Mouse (Mus musculus) lung, embryonic 14.5 days (tissue): Measurements from ENCODE around the gene Med21. TPM values are rescaled to one million over a fixed set of nuclear protein-coding genes. Genes with fewer than 3 reads are reported as not detected.

ENCODE experiments used
- ATAC-seq: fragments of 200-750 bp; cut with Nextera tagmentation; 2 replicates; pipeline ENCODE4 v1.8.0; 2017; ENCODE audit warnings: mild to moderate bottlenecking, moderate TSS enrichment, moderate library complexity; ENCODE audit not compliant: insufficient read depth
- DNase-seq: peaks from one replicate; pipeline ENCODE4 v3.0.0-alpha.2; 2015
- H3K27ac ChIP-seq: fragments of 300-500 bp; sonication (generic); 2 replicates; pipeline ENCODE4 v1.5.1; 2014; ENCODE audit warnings: low read depth, mild to moderate bottlenecking, moderate library complexity
- H3K27me3 ChIP-seq: fragments of 300-500 bp; sonication (generic); 2 replicates; pipeline ENCODE4 v1.6.1; 2014; ENCODE audit warnings: low read length, control low read depth; ENCODE audit not compliant: insufficient read depth
- H3K36me3 ChIP-seq: fragments of 300-500 bp; sonication (generic); 2 replicates; pipeline ENCODE4 v1.6.1; 2014; ENCODE audit warnings: control low read depth; ENCODE audit not compliant: insufficient read depth
- H3K4me1 ChIP-seq: fragments of 300-500 bp; sonication (generic); 2 replicates; pipeline ENCODE4 v1.6.1; 2014; ENCODE audit warnings: antibody characterized with exemption, control low read depth; ENCODE audit not compliant: insufficient read depth
- H3K4me2 ChIP-seq: fragments of 300-500 bp; sonication (generic); 2 replicates; pipeline ENCODE4 v1.6.1; 2014; ENCODE audit warnings: mild to moderate bottlenecking
- H3K4me3 ChIP-seq: fragments of 300-500 bp; sonication (generic); 2 replicates; pipeline ENCODE4 v1.5.1; 2014; ENCODE audit warnings: low read depth, low read length
- H3K9ac ChIP-seq: fragments of 300-500 bp; sonication (generic); 2 replicates; pipeline ENCODE4 v1.6.1; 2014
- H3K9me3 ChIP-seq: fragments of 300-500 bp; sonication (generic); 2 replicates; pipeline ENCODE4 v1.6.1; 2016; ENCODE audit warnings: low read depth, low read length, control low read depth
- CTCF ChIP-seq: IDR thresholded peaks from 2 replicates; pipeline ENCODE4 v1.5.1; 2016; ENCODE audit warnings: antibody characterized with exemption, low read depth
- WGBS: fragments of 180-500 bp; shearing (Covaris S2); extraction: QIAGEN DNeasy Blood & Tissue Kit; methylation state at CpG from one replicate; pipeline ENCODE4 v1.1.7; 2014; 5-methylcytosine and 5-hydroxymethylcytosine counted together
- polyA plus RNA-seq: library from polyadenylated mRNA; unstranded; fragments of >200 nt; fragmentation: Nextera tagmentation; extraction: Ambion mirVana; gene quantifications from 2 replicates; pipeline ENCODE4 v1.2.1, GENCODE M21; 2014

Med21 gene
- polyA plus RNA-seq, 1 experiment from 2014 or later: 138 TPM

DNA sequence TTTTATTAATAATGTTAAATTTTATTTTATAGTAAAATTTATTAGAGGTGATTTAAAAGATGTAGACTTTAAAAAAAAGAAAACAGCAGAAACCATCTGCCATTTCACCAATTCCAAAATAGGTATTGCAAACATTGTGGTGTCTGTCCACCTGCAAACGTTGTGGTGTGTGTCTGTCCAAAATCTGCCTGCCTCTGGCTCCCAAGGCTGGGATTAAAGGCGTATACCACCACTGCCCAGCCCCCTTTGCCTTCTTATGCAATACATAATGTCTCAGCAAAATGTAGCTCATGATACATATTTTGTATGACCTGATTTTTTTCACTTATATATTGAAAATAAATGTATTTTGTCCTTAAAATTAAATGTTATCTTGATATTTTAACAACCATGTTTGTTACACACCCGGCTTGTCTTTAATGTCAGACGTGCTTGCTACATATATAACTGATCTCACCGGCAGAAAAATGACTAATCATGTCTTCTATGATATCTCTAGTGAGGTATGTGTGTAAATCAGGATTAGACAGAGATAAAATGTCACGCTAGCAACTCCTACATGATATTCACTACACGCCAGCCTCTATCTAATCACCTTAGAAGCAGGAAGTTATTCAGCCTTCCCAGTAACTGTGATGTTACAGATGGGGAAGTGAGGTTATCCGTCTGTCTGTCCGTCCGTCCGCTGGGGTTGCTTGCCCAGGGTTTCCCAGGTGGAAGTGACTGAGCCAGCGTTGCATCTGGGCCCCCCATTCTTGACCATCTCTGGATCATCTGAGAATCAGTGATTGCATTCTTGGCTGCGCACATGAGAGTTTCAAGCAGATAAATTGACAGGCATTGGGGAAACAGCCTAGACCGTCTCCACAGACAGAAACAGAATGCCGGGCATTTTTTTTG, 28.9 kb downstream of the Med21 start:
- Histone ChIP-seq H3K27ac (no peak overlapping the region), H3K36me3 (no peaks in the 10 kb centered on the region), H3K9ac (no peak overlapping the region), H3K9me3 (no peaks in the 10 kb centered on the region), H3K4me1 (no peaks in the 10 kb centered on the region), H3K4me3 (no peak overlapping the region), H3K4me2 (no peak overlapping the region), H3K27me3 (no peaks in the 10 kb centered on the region)
- no peak for DNase-seq
- no peak for TF ChIP-seq CTCF
- no peak for ATAC-seq
- 57% methylated on average over 15 of the region's 15 CpGs for WGBS

DNA sequence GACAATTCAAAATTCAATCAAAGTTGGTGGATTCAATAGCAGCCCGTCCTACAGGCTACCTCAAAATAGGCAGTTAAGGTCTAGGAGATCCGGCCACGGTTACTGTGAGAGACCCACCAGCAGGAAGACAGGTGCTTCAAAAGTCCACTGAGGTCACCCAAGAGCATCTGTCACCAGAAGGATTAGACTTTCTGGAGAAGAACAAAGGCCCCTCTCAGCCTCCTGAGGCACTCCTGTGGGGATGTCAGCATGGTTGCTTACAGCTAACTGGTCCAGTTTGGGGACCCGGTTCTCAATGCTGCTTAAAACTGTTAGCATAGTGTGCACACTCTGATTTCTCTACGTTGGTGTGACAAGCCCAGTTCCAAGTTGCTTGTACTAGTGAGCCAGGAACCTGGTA, 29.8 kb downstream of the Med21 start:
- Histone ChIP-seq H3K36me3 (no peaks in the 10 kb centered on the region), H3K4me3 (no peak overlapping the region), H3K27me3 (no peaks in the 10 kb centered on the region), H3K27ac (no peak overlapping the region), H3K9me3 (no peaks in the 10 kb centered on the region), H3K4me2 (no peak overlapping the region), H3K9ac (no peak overlapping the region), H3K4me1 (no peaks in the 10 kb centered on the region)
- ATAC-seq (no peak), DNase-seq (no peak)
- no peak for TF ChIP-seq CTCF
- WGBS: 64% methylated on average over 5 of the region's 5 CpGs

DNA sequence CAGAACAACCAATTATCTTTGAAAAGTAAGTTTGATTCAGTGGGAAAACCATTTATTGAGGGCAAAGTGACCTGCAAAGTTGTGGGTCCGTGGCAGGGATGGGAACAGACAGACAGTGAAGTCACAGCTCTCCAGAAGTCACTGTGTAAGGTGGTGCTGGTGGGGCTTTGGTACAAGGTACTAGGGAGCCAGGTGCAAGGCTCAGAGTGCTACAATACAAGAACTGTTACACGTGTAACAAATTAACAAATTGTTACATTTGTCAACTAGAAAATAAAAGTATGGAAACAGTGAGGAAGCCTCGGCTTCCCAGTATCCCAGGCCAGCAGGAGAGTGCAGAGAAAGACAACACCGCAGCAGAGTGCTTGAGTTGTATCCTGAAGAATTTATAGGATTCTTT, 31.3 kb downstream of the Med21 start:
- no peak for TF ChIP-seq CTCF
- H3K4me1 ChIP-seq: no peaks in the 10 kb centered on the region
- DNase-seq (no peak), ATAC-seq (no peak)
- no peaks in the 10 kb centered on the region for H3K9me3 ChIP-seq
- H3K4me3 ChIP-seq: no peak overlapping the region
- 73% methylated on average over 4 of the region's 4 CpGs for WGBS
- H3K27ac ChIP-seq: no peak overlapping the region
- no peaks in the 10 kb centered on the region for H3K36me3 ChIP-seq
- H3K27me3 ChIP-seq: no peaks in the 10 kb centered on the region
- no peak overlapping the region for H3K4me2 ChIP-seq
- no peak overlapping the region for H3K9ac ChIP-seq

GRCm38 (mm10) chr6:146674420-146674819, 32.1 kb downstream of the Med21 start:
- Histone ChIP-seq H3K27me3 (no peaks in the 10 kb centered on the region), H3K9ac (no peak overlapping the region), H3K4me1 (no peaks in the 10 kb centered on the region), H3K9me3 (no peaks in the 10 kb centered on the region), H3K4me2 (no peak overlapping the region), H3K4me3 (no peak overlapping the region), H3K36me3 (no peaks in the 10 kb centered on the region), H3K27ac (peak overlapping the region; percentile 9; the same call in 1 of the 2 replicates)
- 75% methylated on average over 8 of the region's 8 CpGs for WGBS
- ATAC-seq: no peak
- DNase-seq: no peak
- no peak for TF ChIP-seq CTCF

DNA sequence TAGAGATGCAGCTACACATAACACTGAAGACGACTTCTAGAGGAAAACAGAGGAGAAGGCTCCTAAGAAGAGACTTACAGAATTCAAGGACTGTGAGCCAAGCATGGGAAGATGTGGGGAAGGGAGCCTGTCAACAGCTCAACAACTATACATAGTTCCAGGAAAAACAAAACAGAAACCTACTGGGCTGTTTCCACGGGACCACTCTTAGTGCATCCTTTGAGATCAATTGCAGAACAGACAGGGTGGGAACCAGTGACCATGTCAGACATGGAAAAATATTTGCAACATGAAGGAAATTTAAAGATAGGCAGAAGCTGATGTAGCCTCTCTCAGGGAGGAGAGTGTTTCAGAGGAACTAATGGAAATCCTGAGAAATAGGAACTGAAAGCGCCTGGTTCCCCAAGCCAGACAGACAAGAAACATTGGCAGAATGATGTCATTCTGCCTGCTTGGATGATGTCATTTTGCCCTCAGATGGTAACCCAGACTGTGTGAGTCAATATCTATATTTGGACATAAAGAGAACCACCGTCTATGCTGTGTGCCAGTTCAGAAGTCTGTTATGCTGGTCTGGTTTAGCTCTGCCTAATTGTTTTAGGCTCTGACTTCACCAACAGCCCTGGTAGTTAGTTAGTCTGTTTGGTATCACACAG, 32.7 kb downstream of the Med21 start:
- no peak overlapping the region for H3K4me3 ChIP-seq
- H3K27ac ChIP-seq: peak overlapping the region; percentile 9; the same call in 1 of the 2 replicates
- H3K4me2 ChIP-seq: no peak overlapping the region
- H3K9ac ChIP-seq: no peak overlapping the region
- ATAC-seq (no peak), DNase-seq (peak; percentile 15)
- H3K27me3 ChIP-seq: no peaks in the 10 kb centered on the region
- no peaks in the 10 kb centered on the region for H3K4me1 ChIP-seq
- 58% methylated on average over 4 of the region's 4 CpGs for WGBS
- TF ChIP-seq CTCF: no peak
- H3K9me3 ChIP-seq: no peaks in the 10 kb centered on the region
- H3K36me3 ChIP-seq: no peaks in the 10 kb centered on the region

DNA sequence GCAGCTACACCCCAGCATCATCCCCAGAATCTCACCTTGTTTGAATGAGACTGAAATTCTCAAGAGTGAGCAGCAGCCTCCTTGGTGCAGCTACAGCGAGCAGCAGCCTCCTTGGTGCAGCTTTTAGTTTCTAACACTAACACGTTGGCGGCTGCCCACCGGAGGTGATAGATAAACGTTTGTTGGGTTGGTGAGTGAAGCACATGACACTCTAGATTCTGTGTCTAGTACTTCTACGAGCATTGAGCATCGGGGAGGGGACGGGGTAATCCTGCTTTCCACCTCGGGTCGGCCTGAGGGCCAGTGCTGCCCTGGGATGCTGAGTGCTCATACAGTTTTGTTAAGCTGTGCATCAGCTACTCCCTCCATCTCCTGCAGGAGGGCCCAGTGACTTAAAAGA, 34.6 kb downstream of the Med21 start:
- no peak for TF ChIP-seq CTCF
- H3K9ac ChIP-seq: no peak overlapping the region
- H3K36me3 ChIP-seq: no peaks in the 10 kb centered on the region
- no peaks in the 10 kb centered on the region for H3K4me1 ChIP-seq
- H3K4me3 ChIP-seq: no peak overlapping the region
- no peak for ATAC-seq
- no peak for DNase-seq
- no peak overlapping the region for H3K4me2 ChIP-seq
- H3K27me3 ChIP-seq: no peaks in the 10 kb centered on the region
- no peak overlapping the region for H3K27ac ChIP-seq
- no peaks in the 10 kb centered on the region for H3K9me3 ChIP-seq
- WGBS: 40% methylated on average over 10 of the region's 10 CpGs

DNA sequence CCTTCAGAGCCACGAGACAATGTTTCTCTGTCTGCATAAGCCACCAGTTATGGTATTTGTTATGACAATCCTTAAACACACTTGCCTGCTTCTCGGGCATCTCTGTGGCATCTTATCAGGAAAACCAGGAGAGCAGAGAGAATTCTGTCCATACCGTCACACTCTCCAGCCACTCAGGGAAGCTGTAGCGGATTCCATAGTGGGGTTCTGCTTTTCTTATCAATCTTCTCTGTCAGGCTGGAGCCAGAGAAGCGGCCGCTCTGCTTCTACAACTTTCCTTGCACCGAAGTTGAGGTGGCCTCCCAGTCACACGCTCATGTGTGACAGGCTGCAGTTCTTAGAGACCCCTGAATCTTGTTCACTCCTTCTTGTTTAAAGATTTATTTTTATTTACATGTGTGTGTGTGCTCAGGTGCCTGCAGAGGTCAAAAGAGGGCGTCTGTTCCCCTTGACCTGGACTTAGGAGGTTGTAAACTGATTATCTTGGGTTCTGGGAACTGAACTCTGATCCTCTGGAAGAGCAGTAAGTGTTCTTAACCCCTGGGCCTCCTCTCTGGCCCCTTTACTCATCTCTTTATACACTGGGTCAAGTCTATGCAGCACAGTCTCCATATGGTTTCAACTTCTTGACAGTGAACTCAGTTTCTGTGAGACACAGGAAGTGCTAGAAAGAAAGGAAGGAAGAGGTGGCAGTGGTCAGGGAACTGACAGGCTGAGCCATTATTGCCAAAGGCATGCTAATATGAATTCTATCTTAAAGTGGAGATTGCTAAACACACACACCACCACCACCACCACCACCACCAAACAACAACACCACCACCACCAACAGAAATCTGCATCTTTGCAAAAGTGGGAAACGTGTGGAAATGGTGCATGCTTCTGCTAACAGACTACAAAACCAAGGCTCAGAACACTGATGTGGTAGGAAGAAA, 36.1 kb downstream of the Med21 start:
- no peak for TF ChIP-seq CTCF
- H3K4me1 ChIP-seq: no peaks in the 10 kb centered on the region
- H3K36me3 ChIP-seq: no peaks in the 10 kb centered on the region
- H3K9me3 ChIP-seq: no peaks in the 10 kb centered on the region
- no peak overlapping the region for H3K4me2 ChIP-seq
- H3K4me3 ChIP-seq: no peak overlapping the region
- H3K9ac ChIP-seq: no peak overlapping the region
- no peaks in the 10 kb centered on the region for H3K27me3 ChIP-seq
- no peak for DNase-seq
- WGBS: 30% methylated on average over 10 of the region's 10 CpGs
- H3K27ac ChIP-seq: no peak overlapping the region
- ATAC-seq: no peak
